1 mouse cellular context compared by ENCODE assay signal in genomic region chr16:22839146-22839857, GRCm38 (mm10).
TF ChIP-seq lines count a peak whose summit lies in the region.

No protein-coding gene starts in this region.

TF ChIP-seq in CH12.LX, 34 proteins besides CTCF, POLR2A, EP300 and RAD21 (continued from another document):
- TF ChIP-seq MAFK (IDR thresholded peaks at IDR 0.05; ENCODE audit: insufficient replicate concordance, low read length): no peak
- TF ChIP-seq ZKSCAN1 (IDR thresholded peaks at IDR 0.05; ENCODE audit: borderline replicate concordance, low read depth, low read length): no peak
- no peak for TF ChIP-seq E2F4 (IDR thresholded peaks at IDR 0.05; ENCODE audit: insufficient replicate concordance, low read depth, low read length)
